Mouse (Mus musculus) cerebellum, postnatal 10 days (tissue): ENCODE data around the gene Serpina7.

ENCODE experiments used
- DNase-seq, 2 experiments: peaks; one replicate each; pipeline ENCODE4 v3.0.0; 2021; ENCODE audit warnings: mixed read lengths in 2 of 2

Gene Serpina7

DNA sequence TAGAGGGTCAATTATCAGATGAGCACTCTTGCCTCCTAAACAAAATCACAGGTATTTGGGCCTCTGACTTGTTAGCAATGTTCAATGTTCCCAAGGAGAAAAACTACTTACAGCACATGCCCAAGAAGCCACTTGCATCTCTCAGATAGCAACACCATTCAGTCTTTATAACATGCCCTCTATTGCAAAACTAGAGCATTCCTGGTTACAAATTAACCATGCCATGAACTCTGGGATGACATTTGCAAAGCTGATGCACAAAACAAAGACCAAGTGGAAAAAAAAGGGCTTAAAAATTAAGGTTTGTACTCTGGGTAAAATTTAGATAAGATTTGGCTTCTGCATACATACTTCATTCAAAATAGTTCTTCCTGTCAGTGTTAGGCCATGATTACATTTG is at the start of gene Serpina7:
TSS of gene Serpina7 (minus strand) at position 160 of the 400 bp plus-strand sequence.
- DNase-seq, result no peak

DNA sequence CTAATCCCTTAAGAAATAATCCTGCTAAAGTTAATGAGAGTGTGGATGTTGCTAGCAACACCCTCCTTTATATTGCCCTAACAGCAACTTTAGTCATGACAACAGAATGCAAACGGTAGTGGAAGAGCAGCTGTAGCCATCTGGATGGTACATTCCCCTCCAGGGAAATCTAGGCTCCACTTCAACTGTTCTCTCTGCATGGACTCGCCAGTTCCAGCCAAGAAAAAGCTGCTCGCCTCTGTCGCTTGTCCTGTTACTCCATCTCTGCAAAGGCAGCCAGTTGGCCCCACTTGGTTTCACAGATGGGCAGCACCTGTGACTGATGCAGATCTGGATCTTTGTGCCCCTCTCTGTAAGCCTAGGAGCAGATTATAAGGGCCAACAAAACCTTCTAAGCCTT is 49.0 kb upstream of the Serpina7 start:
- peak; percentile 42 to 68 for DNase-seq

DNA sequence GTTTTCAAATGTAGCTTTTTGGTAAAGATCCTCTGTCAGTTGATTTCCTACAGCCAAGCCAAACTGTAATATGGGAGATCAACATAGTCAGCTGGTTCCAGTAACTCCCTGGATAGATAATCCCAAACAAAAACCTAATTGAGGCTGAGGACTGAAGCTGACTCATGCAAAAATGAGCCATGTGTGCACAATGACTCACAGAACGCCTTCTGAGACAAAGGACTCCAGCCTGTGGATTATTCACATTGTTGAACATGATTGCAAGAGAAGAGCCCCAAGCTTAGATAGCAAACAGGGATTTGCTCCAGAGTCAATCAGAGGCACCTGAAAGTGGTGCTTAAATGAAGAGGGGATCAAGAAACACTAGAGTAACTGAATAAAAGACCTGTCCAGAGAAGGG is 12.2 kb upstream of the Serpina7 start:
- DNase-seq, result no peak

DNA sequence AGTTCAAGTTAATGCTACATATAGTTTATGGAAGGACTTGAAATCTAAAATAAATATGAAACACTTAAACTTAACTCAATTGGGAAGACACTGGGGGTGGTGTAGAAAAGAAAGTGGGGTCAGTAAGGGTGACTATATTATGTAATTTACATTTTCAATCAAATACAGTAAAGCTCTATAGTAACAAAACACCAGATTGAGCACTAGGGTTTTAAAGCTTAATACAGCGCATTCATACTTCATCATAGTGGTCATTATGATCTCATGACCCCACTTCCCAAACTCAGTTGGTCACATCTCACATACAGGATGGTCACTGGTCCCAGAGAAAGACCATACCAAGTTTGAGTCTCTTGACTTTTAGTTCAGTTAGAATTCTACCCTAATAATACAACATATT is 907 bp upstream of the Serpina7 start, which contains the start of gene 4930513O06Rik:
TSS of gene 4930513O06Rik (plus strand) at position 301 of the 400 bp plus-strand sequence.
- no peak for DNase-seq

DNA sequence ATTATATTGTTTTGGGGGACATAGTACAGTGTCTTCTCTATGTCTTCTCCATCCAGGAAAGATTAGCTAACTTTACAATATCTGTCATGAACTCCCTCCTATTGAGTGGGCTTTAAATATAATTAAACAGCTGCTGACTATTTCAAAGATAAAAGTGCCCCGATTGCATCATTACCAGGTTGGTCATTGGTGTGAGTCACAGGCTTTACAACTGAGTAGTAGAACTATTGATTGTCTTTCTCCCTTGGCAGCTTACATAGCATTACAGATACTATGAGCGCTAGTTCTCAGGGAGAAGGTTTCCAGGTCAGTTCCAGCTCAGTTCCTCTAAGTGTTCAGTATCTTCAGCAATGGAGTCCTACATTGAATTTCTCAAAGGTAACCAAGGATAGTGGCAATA is 6.5 kb downstream of the Serpina7 start:
- no peak for DNase-seq

DNA sequence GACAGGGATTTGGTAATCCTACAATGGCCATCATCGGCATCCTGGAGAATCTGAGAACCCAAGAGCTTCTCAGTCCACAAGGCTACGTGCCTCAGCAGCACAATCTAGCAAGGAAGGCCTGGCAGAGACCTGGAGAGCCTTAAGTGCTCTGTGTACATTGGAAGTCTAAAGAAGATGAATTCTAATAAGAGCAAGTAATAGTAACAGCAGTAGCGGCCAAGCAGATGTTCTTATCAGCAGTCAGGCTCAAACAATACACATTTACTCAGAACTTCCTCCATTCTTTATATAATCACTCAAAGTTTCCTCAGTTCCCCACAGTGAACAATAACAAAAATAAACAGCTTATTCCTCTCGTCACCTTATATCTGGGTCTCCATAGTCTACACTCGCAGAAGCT is 21.0 kb downstream of the Serpina7 start:
- no peak for DNase-seq

DNA sequence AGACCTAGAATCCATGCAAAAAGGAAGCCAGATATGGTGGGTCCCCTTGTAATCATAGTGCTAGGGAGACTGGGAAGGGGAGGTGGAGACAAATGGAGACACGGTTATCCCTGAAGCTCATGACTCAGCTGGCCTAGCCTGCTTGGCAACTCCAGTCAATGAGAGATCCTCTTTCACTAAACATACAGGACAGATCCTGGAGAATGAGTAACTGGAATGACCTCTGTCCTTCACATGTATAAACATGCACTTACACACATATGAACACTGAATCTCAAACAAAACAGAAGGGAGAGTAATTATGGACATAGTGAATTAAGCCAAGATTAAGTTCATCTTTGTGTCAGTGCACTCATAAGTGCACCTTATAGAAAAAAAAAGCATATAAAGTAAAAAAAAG is 31.9 kb downstream of the Serpina7 start:
- DNase-seq, result no peak

DNA sequence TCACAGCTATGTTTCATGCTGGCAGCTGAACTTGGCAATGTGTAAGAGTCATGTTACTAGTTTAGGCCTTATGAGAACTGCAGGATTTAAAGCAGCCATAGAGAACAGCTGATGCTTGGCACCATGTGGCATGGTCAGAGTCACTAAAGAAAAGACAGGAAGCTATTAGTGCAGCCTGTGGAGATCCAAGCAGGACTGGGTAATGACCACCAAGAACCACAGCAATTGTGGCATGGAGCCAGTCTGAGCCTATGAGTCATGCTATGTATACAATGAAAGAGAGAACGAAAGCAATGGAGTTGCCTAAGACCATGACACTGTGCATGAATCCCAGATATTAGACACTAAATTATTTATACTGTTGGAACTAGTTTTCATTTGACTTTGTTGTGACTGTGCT is 33.1 kb downstream of the Serpina7 start:
- peak; percentile 10 to 42 for DNase-seq

DNA sequence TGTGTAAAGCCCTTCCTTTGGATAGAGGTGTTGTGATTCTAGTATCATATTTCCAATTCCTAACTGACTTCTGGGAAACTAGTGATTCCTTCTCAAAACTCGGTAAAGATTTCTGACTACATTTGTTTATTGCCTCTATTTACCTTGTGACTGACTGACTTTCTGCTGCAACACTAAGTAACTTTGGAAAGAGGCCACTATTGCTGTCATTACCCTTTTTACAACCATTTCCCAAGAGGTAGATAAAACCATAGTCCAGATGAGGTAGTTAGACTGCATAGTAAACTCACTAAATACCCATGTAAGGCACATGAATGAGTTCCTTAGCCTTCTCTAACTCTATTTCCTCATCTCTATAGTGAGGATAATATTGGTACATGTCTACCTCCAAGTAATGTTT is 43.9 kb downstream of the Serpina7 start:
- no peak for DNase-seq

DNA sequence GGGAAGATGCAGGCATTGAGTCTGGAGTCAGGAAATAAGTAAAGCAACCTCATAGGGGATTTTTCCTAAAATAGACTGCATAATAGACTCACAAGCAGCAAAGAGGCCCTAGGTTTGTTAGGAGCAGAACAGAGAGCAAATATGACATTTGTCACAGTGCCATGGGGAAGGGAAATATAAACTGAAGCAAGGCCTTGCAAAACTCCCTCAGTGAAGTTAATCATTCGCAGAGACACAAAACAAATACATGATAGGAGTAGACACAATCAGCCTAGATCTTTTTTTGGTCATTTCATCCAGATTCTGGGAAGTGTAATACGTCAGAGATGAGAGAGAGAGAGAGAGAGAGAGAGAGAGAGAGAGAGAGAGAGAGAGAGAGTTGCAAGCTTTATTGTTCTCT is 45.7 kb downstream of the Serpina7 start:
- no peak for DNase-seq

DNA sequence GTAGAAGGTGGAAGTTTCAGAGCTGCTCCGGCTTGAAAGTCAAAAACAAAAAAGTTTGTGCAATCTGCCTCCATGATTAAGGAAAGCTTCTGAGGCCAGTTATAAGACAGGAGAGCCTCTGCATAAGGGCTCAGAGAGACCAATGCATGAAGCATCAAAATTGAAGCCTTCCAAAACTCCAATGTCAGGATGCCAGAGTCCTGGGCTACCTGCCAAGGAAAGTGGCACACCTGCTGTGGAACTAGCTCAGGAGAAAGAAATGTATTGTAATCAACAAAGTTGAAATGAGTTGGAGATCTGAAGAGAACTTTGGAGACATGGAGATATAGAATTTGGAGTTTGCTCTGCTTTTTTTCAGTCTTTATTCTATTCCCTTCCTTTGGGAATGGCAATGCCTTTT is 47.4 kb downstream of the Serpina7 start:
- DNase-seq, result peak; percentile 4 to 50
